ENCODE assay signal across 22 mouse cellular contexts in genomic region chr13:37926394-37926793, GRCm38 (mm10).
A peak's percentile ranks its signal among the peaks of the same experiment; 100 is the strongest.
DNase-seq lines count a peak whose midpoint lies in the region; TF ChIP-seq lines count a peak whose summit lies in the region.
"Had no signal": no experiment of that assay in that cellular context is flagged by ENCODE, and none has a peak within 500 bp of the region (broad histone marks: within the 10 kb centered on the region; RNA-seq: fewer than 3 reads in every experiment).

No protein-coding gene starts in this region.

- H3K36me3 ChIP-seq in testis, adult 2 months (ENCODE audit: control insufficient read depth, insufficient read depth, low read length), result no peaks in the 10 kb centered on the region

- TF ChIP-seq POLR2A in testis, adult 2 months (IDR thresholded peaks at IDR 0.05; ENCODE audit: control insufficient read depth, low read depth, low read length), result no peak

- H3K27me3 ChIP-seq in testis, adult 2 months (ENCODE audit: control insufficient read depth, insufficient read depth, low read length), result no peaks in the 10 kb centered on the region
- H3K27me3 ChIP-seq: CH12.LX; embryonic facial prominence, embryonic 12.5 days; forebrain, embryonic 13.5 days; Patski had no signal

- no peak for TF ChIP-seq CTCF in testis, adult 2 months (IDR thresholded peaks at IDR 0.05; ENCODE audit: control insufficient read depth, insufficient read depth, insufficient replicate concordance, low read depth, low read length)

- DNase-seq in gastrocnemius, adult 18-20 months (ENCODE audit: low spot score), result peak; percentile 43
- DNase-seq in gastrocnemius, postnatal 10 days, result no peak
- DNase-seq in heart, adult 11 months, result peak; percentile 91
- no peak for DNase-seq in heart, postnatal 14 days
- DNase-seq in heart, adult 8-10 months (ENCODE audit: low spot score), result peak; percentile 21
- no peak for DNase-seq in heart, postnatal 25 days (ENCODE audit: low spot score)
- no peak for DNase-seq in testis, postnatal 10 days (ENCODE audit: low spot score)
- DNase-seq: adrenal gland, adult 8-10 months; adrenal gland, postnatal 14 days; adrenal gland, postnatal 36 days; B cell, adult 2 months; cerebellum, adult 11-12 months; cerebellum, adult 2 months; cerebellum, adult 9-10 months; cerebellum, postnatal 10 days; cerebellum, postnatal 25 days had no signal

- H3K4me3 ChIP-seq in testis, adult 2 months (ENCODE audit: control insufficient read depth, low read depth, low read length), result no peak overlapping the region
- H3K4me3 ChIP-seq: embryonic facial prominence, embryonic 10.5 days; embryonic facial prominence, embryonic 12.5 days; forebrain, embryonic 13.5 days had no signal

- peak overlapping the region; percentile 29; the same call in 1 of the 2 replicates for H3K27ac ChIP-seq in testis, adult 2 months (ENCODE audit: control insufficient read depth, insufficient read depth, low read depth, low read length)
- H3K27ac ChIP-seq: embryonic facial prominence, embryonic 10.5 days; embryonic facial prominence, embryonic 12.5 days; forebrain, embryonic 13.5 days had no signal

- peaks cover 11% of the 10 kb centered on the region for H3K4me1 ChIP-seq in testis, adult 2 months (ENCODE audit: control insufficient read depth, insufficient read depth, low read length)
- H3K4me1 ChIP-seq: embryonic facial prominence, embryonic 10.5 days; embryonic facial prominence, embryonic 12.5 days had no signal

- intact Hi-C loops in heart, postnatal 14 days (cut with DNase I), result no loop called here
- intact Hi-C loops in heart, postnatal 25 days (cut with DNase I), result no loop called here

Comparison
In these comparisons a context has a peak if more than half of its experiments do, and no peak if none do; other contexts are left out.
1. DNase-seq: peak in gastrocnemius, adult 18-20 months (single experiment), heart, adult 11 months (single experiment) and heart, adult 8-10 months (single experiment); none in gastrocnemius, postnatal 10 days (single experiment), heart, postnatal 14 days (0 of 2), heart, postnatal 25 days (single experiment) and testis, postnatal 10 days (single experiment).